Mouse (Mus musculus) C2C12 (cell line): ENCODE results near the gene Garnl3. TPM values are rescaled to one million over a fixed set of nuclear protein-coding genes. Genes with fewer than 3 reads are reported as not detected.

Source experiments
- H3K27me3 ChIP-seq: one replicate; pipeline ENCODE4 v1.6.1; 2011; ENCODE audit not compliant: control insufficient read depth, insufficient read depth, insufficient read length
- H3K36me3 ChIP-seq: one replicate; pipeline ENCODE4 v1.6.1; 2011; ENCODE audit not compliant: control insufficient read depth, insufficient read depth
- H3K4me3 ChIP-seq: one replicate; pipeline ENCODE4 v1.5.1; 2011; ENCODE audit warnings: mild to moderate bottlenecking, control low read depth; ENCODE audit not compliant: poor library complexity, insufficient read depth, severe bottlenecking
- H3K79me2 ChIP-seq: one replicate; pipeline ENCODE4 v1.6.1; 2011; ENCODE audit not compliant: control insufficient read depth, insufficient read depth
- H3K79me3 ChIP-seq: one replicate; pipeline ENCODE4 v1.6.1; 2011; ENCODE audit warnings: low read depth, control low read depth
- H3ac ChIP-seq: one replicate; pipeline ENCODE3; 2011; ENCODE audit warnings: low read depth; ENCODE audit not compliant: control insufficient read depth, insufficient read length
- CEBPB ChIP-seq: IDR thresholded peaks from one replicate; pipeline ENCODE4 v1.6.1; 2011; ENCODE audit warnings: low read depth, mild to moderate bottlenecking, control low read depth, moderate library complexity
- CTCF ChIP-seq: IDR thresholded peaks from one replicate; pipeline ENCODE4 v1.5.1; 2011; ENCODE audit not compliant: control insufficient read depth, insufficient read depth, insufficient read length
- FOSL1 ChIP-seq: IDR thresholded peaks from one replicate; pipeline ENCODE4 v1.8.0; 2011; ENCODE audit warnings: mild to moderate bottlenecking, low read length; ENCODE audit not compliant: poor library complexity, insufficient read depth, severe bottlenecking
- MAX ChIP-seq: IDR thresholded peaks from one replicate; pipeline ENCODE4 v1.6.1; 2011; ENCODE audit warnings: mild to moderate bottlenecking, control low read depth
- MYOD1 ChIP-seq: IDR thresholded peaks from one replicate; pipeline ENCODE4 v1.6.1; 2011; ENCODE audit warnings: low read depth; ENCODE audit not compliant: control insufficient read depth, insufficient read length
- MYOG ChIP-seq: IDR thresholded peaks from one replicate; pipeline ENCODE4 v1.6.1; 2011; ENCODE audit not compliant: control insufficient read depth, insufficient read length; ENCODE audit errors: extremely low read depth
- USF1 ChIP-seq: IDR thresholded peaks from one replicate; pipeline ENCODE4 v1.6.1; 2011; ENCODE audit warnings: low read depth, mild to moderate bottlenecking, control low read depth, moderate library complexity
- polyA plus RNA-seq: library from polyadenylated mRNA; unstranded; fragments of >200 nt; fragmentation: generic; extraction: Trizol; gene quantifications from one replicate; pipeline ENCODE4 v1.2.1, GENCODE M21; 2012; ENCODE audit warnings: missing spikeins

Gene Garnl3
- polyA plus RNA-seq, 1 experiment: 2.6 TPM

DNA sequence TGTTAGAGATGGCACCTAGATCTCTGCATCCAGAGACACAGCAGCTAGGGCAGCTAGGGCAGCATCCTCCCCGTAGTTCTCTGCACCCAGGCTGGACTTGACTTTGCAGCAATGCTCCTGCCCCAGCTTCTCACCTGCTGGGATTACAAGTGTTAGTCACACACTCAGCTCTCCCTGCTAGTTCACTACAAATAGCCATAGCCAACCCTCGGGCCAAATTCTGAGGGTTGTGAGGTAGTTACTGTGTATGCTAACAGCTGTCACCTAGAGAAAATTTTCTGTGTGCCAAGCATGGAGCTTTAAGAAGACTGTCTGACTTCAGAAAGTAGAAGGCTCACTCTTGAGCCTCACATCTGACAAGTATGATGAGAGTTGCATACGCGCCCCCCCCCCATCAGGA is 133.7 kb downstream of the Garnl3 start:
- TF ChIP-seq CEBPB: no peak
- no peak for TF ChIP-seq MYOG
- no peak for TF ChIP-seq FOSL1
- TF ChIP-seq MAX: no peak
- TF ChIP-seq CTCF: no peak
- TF ChIP-seq MYOD1: no peak
- TF ChIP-seq USF1: no peak
- peaks cover 16% of the 10 kb centered on the region for H3K27me3 ChIP-seq
- no peaks in the 10 kb centered on the region for H3K79me2 ChIP-seq
- no peaks in the 10 kb centered on the region for H3K79me3 ChIP-seq
- no peak overlapping the region for H3ac ChIP-seq
- no peaks in the 10 kb centered on the region for H3K36me3 ChIP-seq
- no peak overlapping the region for H3K4me3 ChIP-seq

DNA sequence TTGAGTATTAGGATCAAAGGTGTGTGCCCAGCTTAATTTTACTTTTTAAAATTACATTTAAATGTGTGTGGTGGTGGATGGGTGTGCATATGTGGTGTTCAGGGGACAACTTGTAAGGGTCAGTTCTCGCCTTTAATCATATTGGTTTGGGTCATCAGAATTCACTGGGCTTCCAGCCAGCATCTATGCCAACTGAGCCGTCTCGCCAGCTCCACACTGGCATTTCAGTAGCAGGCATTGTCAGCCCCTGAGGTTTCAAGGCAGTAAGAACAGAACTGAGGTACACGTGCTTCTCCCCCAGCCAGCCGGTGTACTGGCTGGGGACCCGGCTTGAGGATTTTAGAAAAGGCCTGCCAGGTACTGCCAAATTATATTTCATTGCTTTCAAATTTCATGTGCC is 134.4 kb downstream of the Garnl3 start:
- Histone ChIP-seq H3ac (no peak overlapping the region), H3K27me3 (peaks cover 14% of the 10 kb centered on the region), H3K79me3 (no peaks in the 10 kb centered on the region), H3K79me2 (no peaks in the 10 kb centered on the region), H3K4me3 (no peak overlapping the region), H3K36me3 (no peaks in the 10 kb centered on the region)
- TF ChIP-seq CEBPB (no peak), CTCF (no peak), MYOD1 (no peak)

DNA sequence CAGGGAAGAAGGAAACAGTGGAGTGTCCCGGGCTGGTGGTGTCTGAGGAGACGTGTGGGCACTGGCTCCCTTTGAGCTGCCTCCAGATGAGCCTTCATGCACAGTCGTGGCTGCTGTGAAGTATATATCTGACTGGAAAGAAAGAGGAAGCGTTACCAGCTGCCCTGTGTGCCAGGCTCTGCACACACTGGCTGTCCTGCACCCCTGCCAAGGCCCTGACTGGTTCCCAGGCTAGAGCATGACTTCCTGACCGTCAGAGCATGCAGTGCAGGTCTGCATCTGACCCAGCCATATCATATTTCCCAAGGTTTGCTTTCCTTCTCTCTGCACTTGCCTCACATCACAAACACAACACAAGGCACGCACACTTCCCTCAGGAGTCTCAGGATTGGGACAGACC is 139.3 kb downstream of the Garnl3 start:
- H3K79me2 ChIP-seq: no peaks in the 10 kb centered on the region
- no peak for TF ChIP-seq FOSL1
- TF ChIP-seq CEBPB: no peak
- no peak for TF ChIP-seq USF1
- TF ChIP-seq MAX: no peak
- TF ChIP-seq MYOD1: no peak
- TF ChIP-seq MYOG: no peak
- no peak for TF ChIP-seq CTCF
- H3ac ChIP-seq: no peak overlapping the region
- no peaks in the 10 kb centered on the region for H3K36me3 ChIP-seq
- no peaks in the 10 kb centered on the region for H3K79me3 ChIP-seq
- H3K4me3 ChIP-seq: no peak overlapping the region
- peaks cover 14% of the 10 kb centered on the region for H3K27me3 ChIP-seq

- Histone ChIP-seq H3K27me3 (peaks cover 22% of the 10 kb centered on the region), H3K79me3 (no peaks in the 10 kb centered on the region), H3K4me3 (no peak overlapping the region), H3K36me3 (no peaks in the 10 kb centered on the region), H3ac (no peak overlapping the region), H3K79me2 (no peaks in the 10 kb centered on the region)
- no peak for TF ChIP-seq CTCF
- TF ChIP-seq CEBPB: no peak
- TF ChIP-seq MYOD1: no peak
- no peak for TF ChIP-seq MAX
- no peak for TF ChIP-seq MYOG
- TF ChIP-seq FOSL1: no peak
- no peak for TF ChIP-seq USF1
Measured at GRCm38 (mm10) chr2:32990167-32990832, 141.2 kb downstream of the Garnl3 start.

DNA sequence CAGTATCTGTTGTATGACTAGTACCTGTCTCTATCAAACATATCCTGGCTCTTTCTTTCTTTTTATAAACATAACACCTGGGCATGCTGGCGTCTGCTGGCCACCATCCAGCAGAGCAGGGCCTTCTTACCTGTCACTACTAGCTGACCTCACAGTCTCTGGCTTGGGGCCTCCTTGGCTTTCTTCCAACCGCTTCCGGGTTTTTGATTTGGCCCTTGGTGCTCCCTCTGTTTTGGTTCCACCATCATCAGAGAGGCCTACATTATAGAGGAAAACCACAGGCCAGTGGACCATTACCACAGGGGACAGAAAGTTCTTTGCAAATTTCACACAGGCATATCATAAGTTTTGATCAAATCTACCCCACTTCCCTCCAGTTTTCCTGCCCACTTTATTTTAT is 142.1 kb downstream of the Garnl3 start:
- TF ChIP-seq MYOG (no peak), CEBPB (no peak), MYOD1 (no peak)
- H3K27me3 ChIP-seq: peaks cover 15% of the 10 kb centered on the region
- no peaks in the 10 kb centered on the region for H3K79me3 ChIP-seq

GRCm38 (mm10) chr2:32985844-32986243 is 145.6 kb downstream of the Garnl3 start:
- Histone ChIP-seq H3K4me3 (no peak overlapping the region), H3K79me2 (no peaks in the 10 kb centered on the region)

More for the DNA sequence above, 142.1 kb downstream of the Garnl3 start:
- Histone ChIP-seq H3K4me3 (no peak overlapping the region), H3K79me2 (no peaks in the 10 kb centered on the region), H3ac (no peak overlapping the region), H3K36me3 (no peaks in the 10 kb centered on the region)

More at GRCm38 (mm10) chr2:32985844-32986243, 145.6 kb downstream of the Garnl3 start:
- TF ChIP-seq MYOD1: no peak
- TF ChIP-seq USF1: no peak
- TF ChIP-seq MAX: no peak
- no peak for TF ChIP-seq FOSL1
- TF ChIP-seq CEBPB: no peak
- TF ChIP-seq CTCF: no peak
- no peaks in the 10 kb centered on the region for H3K36me3 ChIP-seq
- H3K79me3 ChIP-seq: no peaks in the 10 kb centered on the region
- H3ac ChIP-seq: no peak overlapping the region
- peaks cover 8% of the 10 kb centered on the region for H3K27me3 ChIP-seq
